Mouse (Mus musculus) midbrain, embryonic 15.5 days (tissue): ENCODE measurements around the gene Gda. TPM values are rescaled to one million over a fixed set of nuclear protein-coding genes. Genes with fewer than 3 reads are reported as not detected.
A peak's percentile ranks its signal among the peaks of the same experiment; 100 is the strongest.

ENCODE experiments used
- ATAC-seq: fragments of 200-750 bp; cut with Nextera tagmentation; replicated peaks from 2 replicates; pipeline ENCODE4 v1.8.0; 2017; ENCODE audit warnings: moderate TSS enrichment
- H3K27ac ChIP-seq: fragments of 300-500 bp; sonication (generic); 2 replicates; pipeline ENCODE4 v1.5.1; 2015; ENCODE audit warnings: mild to moderate bottlenecking, inconsistent platforms
- H3K27me3 ChIP-seq: fragments of 300-500 bp; sonication (generic); replicated peaks from 2 replicates; pipeline ENCODE4 v1.6.1; 2015; ENCODE audit warnings: inconsistent platforms
- H3K36me3 ChIP-seq: fragments of 300-500 bp; sonication (generic); replicated peaks from 2 replicates; pipeline ENCODE4 v1.6.1; 2015; ENCODE audit warnings: inconsistent platforms
- H3K4me1 ChIP-seq: fragments of 300-500 bp; sonication (generic); 2 replicates; pipeline ENCODE4 v1.6.1; 2015; ENCODE audit warnings: inconsistent platforms
- H3K4me2 ChIP-seq: fragments of 300-500 bp; sonication (generic); 2 replicates; pipeline ENCODE4 v1.6.1; 2015; ENCODE audit warnings: inconsistent platforms, mild to moderate bottlenecking, moderate library complexity
- H3K4me3 ChIP-seq: fragments of 300-500 bp; sonication (generic); 2 replicates; pipeline ENCODE4 v1.5.1; 2015; ENCODE audit warnings: mild to moderate bottlenecking, inconsistent platforms
- H3K9ac ChIP-seq: fragments of 300-500 bp; sonication (generic); 2 replicates; pipeline ENCODE4 v1.6.1; 2015; ENCODE audit warnings: mild to moderate bottlenecking, inconsistent platforms
- H3K9me3 ChIP-seq: fragments of 300-500 bp; sonication (generic); 2 replicates; pipeline ENCODE4 v1.6.1; 2016; ENCODE audit warnings: inconsistent platforms
- WGBS: fragments of 180-500 bp; shearing (Covaris S2); methylation state at CpG from one replicate; pipeline ENCODE4 v1.1.7; 2015; ENCODE audit warnings: mixed read lengths; 5-methylcytosine and 5-hydroxymethylcytosine counted together
- polyA plus RNA-seq: library from polyadenylated mRNA; unstranded; fragments of >200 nt; fragmentation: Nextera tagmentation; extraction: Ambion mirVana; gene quantifications from 2 replicates; pipeline ENCODE4 v1.2.1, GENCODE M21; 2015

The Gda gene
- polyA plus RNA-seq = 0.50 and 0.77 TPM in 2 replicates

- Histone ChIP-seq H3K27ac (no peak within 1 kb of the TSS), H3K9me3 (no peaks in the 10 kb centered on the region), H3K4me1 (peaks cover 6% of the 10 kb centered on the region), H3K4me3 (peak within 1 kb of the TSS; percentile 45), H3K4me2 (peak within 1 kb of the TSS; percentile 73), H3K27me3 (peaks cover 12% of the 10 kb centered on the region; the same call in 1 of the 2 replicates), H3K36me3 (no peaks in the 10 kb centered on the region), H3K9ac (peak within 1 kb of the TSS; percentile 27)
- WGBS = 77% methylated on average over 2 of the region's 2 CpGs
- no peak for ATAC-seq
These were observed at the start of gene Gda for GRCm38 (mm10) chr19:21473345-21473744. TSS of gene Gda (minus strand) at chr19:21473445.

DNA sequence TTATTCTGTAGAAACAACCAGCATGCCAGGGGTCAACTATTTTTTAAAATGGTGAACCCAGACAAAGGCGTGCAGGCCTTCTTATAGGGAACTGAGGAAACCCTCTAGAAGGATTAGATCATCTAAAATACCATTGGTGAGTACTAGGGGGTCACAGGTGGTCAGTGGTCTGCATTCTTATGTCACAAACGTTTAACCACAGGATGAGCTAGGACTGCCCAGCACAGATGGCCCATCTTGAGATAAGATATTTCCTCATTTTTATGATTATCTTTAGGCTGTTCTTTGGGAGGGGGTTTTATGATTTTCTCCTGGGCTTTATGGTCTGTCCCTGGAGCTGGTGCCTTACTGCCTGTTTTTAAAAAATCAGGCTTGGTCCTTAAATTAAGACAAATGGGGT lies 47.0 kb upstream of the Gda start:
- H3K36me3 ChIP-seq = no peaks in the 10 kb centered on the region
- no peak for ATAC-seq
- no peaks in the 10 kb centered on the region for H3K4me1 ChIP-seq
- H3K27me3 ChIP-seq = no peaks in the 10 kb centered on the region
- no peak overlapping the region for H3K4me2 ChIP-seq
- no peak overlapping the region for H3K9ac ChIP-seq
- no peak overlapping the region for H3K27ac ChIP-seq
- H3K9me3 ChIP-seq = no peaks in the 10 kb centered on the region
- no peak overlapping the region for H3K4me3 ChIP-seq
- WGBS = 79% methylated on average over 2 of the region's 2 CpGs

- no peaks in the 10 kb centered on the region for H3K27me3 ChIP-seq
- WGBS = 56% methylated on average over 3 of the region's 3 CpGs
These were observed 36.9 kb upstream of the Gda start for GRCm38 (mm10) chr19:21510116-21510515.

DNA sequence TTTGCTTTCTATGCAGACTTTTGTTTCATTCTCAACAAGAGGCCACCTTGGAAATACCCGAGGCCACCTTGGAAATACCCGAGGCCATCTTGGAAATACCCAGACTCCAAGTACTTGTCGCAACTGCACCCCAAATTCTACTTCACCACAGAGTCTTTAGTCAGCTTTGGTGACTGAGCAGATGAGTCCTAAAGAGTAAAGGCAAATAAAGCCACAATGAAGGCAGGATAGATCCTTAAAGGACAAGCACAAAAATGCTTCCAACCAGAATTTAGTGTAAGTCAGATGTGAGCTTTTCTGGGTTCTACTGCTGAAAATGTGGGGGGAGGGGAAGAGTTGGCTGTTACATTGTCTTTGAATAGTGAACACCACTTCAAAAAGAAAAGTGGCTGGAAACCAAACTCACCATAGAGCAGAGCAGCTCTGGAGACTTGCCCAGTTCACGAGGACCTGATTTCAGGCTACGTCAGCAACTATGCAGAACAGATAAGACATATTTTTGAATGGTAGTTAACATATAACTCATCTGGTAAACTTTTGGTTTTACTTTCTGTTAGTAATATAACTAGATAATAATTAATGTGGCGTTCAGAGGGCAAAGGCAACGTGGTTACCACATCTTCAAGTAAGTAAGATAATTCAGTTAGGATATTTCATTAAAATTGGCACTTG lies 34.5 kb upstream of the Gda start:
- Histone ChIP-seq H3K27me3 (no peaks in the 10 kb centered on the region), H3K9me3 (no peaks in the 10 kb centered on the region), H3K9ac (no peak overlapping the region), H3K4me2 (no peak overlapping the region), H3K27ac (no peak overlapping the region), H3K4me3 (no peak overlapping the region), H3K36me3 (no peaks in the 10 kb centered on the region), H3K4me1 (no peaks in the 10 kb centered on the region)
- WGBS = 84% methylated on average over 7 of the region's 7 CpGs
- ATAC-seq = no peak

More at GRCm38 (mm10) chr19:21510116-21510515, 36.9 kb upstream of the Gda start:
- Histone ChIP-seq H3K4me1 (no peaks in the 10 kb centered on the region), H3K4me3 (no peak overlapping the region), H3K4me2 (no peak overlapping the region), H3K9me3 (no peaks in the 10 kb centered on the region), H3K27ac (no peak overlapping the region), H3K36me3 (no peaks in the 10 kb centered on the region), H3K9ac (no peak overlapping the region)
- ATAC-seq = no peak

DNA sequence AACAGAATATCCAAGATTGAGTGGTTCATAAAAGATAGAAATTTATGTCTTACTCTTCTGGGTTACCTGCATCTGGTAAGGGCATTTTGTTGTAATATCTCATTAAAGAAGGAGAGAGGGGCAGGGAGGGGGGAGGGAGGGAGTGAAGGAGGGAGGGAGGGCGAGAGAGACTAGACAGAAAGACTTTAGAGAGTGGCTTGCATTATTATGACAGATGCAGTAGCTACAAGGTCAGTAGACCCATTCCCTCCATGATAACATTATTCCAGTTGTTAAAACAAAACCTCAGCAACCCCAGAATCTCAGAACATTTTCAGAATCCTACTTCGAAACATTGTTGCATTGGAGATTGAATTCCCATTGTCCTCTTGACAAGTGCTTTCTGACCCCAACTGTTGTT lies 33.9 kb upstream of the Gda start:
- no peaks in the 10 kb centered on the region for H3K27me3 ChIP-seq
- no peak overlapping the region for H3K27ac ChIP-seq
- no peaks in the 10 kb centered on the region for H3K36me3 ChIP-seq
- no peak overlapping the region for H3K4me2 ChIP-seq
- no peak overlapping the region for H3K9ac ChIP-seq
- H3K9me3 ChIP-seq = no peaks in the 10 kb centered on the region
- H3K4me1 ChIP-seq = no peaks in the 10 kb centered on the region
- no peak overlapping the region for H3K4me3 ChIP-seq
- WGBS = 76% methylated on average over 2 of the region's 2 CpGs
- ATAC-seq = no peak

DNA sequence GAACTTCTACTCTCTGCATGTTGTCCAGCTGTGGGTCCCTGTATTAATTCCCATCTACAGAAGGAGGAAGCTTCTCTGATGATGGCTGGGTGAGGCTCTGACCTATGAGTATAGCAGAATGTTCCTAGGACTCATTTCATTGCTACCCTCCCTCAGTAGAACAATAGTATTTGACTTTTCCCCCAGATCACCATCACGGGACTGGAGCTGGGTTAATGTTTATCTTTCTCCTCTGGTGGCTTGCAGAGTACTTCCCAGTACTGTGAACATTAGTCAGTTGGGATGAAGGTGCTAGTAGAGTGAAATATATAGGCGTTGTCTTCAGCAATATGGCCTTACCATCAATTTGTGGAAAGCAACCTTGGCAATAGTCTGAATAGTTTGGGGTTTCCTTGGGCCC lies 31.5 kb upstream of the Gda start:
- H3K27ac ChIP-seq = no peak overlapping the region
- H3K9ac ChIP-seq = no peak overlapping the region
- H3K9me3 ChIP-seq = no peaks in the 10 kb centered on the region
- H3K4me3 ChIP-seq = no peak overlapping the region
- no peaks in the 10 kb centered on the region for H3K27me3 ChIP-seq
- H3K4me2 ChIP-seq = no peak overlapping the region
- WGBS = 76% methylated on average over 2 of the region's 2 CpGs
- ATAC-seq = no peak
- no peaks in the 10 kb centered on the region for H3K36me3 ChIP-seq
- H3K4me1 ChIP-seq = no peaks in the 10 kb centered on the region

DNA sequence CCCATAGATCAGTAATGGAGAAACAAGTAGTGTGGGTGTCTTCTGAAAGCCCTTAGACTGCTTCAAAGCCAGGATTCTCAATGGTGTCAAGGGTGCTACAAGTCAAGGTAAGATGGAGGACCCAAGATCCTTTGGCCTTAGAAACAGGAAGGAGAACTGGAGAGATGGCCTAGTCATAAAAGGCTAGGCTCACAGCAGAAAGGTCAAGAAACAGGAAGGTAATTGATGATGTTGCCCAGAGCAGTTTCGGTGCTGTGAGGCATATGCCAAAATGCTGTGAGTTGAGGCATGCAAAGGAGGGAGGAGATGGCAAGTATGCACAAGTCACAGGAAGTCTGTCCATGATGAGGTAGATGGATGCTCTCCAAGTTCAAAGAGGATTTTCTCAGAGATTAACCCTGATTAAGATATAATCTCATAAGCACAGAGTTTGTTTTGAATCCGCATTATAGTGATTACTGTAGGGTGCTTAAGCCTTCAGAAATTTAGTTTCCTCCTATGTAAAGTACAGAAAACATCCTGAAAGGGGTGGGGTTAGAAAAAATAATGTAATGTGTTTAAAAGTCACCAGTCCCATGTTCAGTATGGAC lies 26.2 kb upstream of the Gda start:
- WGBS = 84% methylated on average over 2 of the region's 2 CpGs
- no peaks in the 10 kb centered on the region for H3K4me1 ChIP-seq
- H3K9ac ChIP-seq = no peak overlapping the region
- H3K27ac ChIP-seq = no peak overlapping the region
- no peaks in the 10 kb centered on the region for H3K36me3 ChIP-seq
- H3K4me2 ChIP-seq = no peak overlapping the region
- H3K4me3 ChIP-seq = no peak overlapping the region
- H3K9me3 ChIP-seq = no peaks in the 10 kb centered on the region
- no peaks in the 10 kb centered on the region for H3K27me3 ChIP-seq
- no peak for ATAC-seq

DNA sequence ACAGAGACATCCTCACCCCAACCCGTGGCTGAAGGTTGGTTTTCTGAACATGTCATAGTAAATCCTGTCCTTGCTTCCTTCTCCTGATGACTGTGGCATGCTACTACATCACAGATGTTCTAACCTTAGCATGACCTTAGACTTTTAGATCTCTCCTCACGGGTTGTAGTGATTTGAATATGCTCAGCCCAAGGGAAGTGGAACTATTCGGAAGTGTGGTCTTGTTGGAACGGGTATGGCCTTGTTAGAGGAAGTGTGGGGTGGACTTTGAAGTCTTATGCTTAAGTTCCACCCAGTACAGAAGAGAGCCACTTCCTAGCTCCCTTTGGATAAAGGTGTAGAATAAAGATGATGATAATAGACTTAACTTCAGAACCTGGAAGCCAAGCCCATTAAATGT lies 22.6 kb upstream of the Gda start:
- Histone ChIP-seq H3K27ac (no peak overlapping the region), H3K27me3 (no peaks in the 10 kb centered on the region), H3K9me3 (no peaks in the 10 kb centered on the region), H3K4me3 (no peak overlapping the region), H3K36me3 (no peaks in the 10 kb centered on the region), H3K4me1 (no peaks in the 10 kb centered on the region), H3K4me2 (no peak overlapping the region), H3K9ac (no peak overlapping the region)
- no peak for ATAC-seq
- 85% methylated on average over 4 of the region's 4 CpGs for WGBS

GRCm38 (mm10) chr19:21493807-21494521 lies 20.7 kb upstream of the Gda start:
- H3K4me1 ChIP-seq = no peaks in the 10 kb centered on the region
- no peak overlapping the region for H3K9ac ChIP-seq
- no peaks in the 10 kb centered on the region for H3K9me3 ChIP-seq
- no peak overlapping the region for H3K4me3 ChIP-seq
- 74% methylated on average over 10 of the region's 10 CpGs for WGBS
- no peak overlapping the region for H3K4me2 ChIP-seq
- no peak overlapping the region for H3K27ac ChIP-seq
- ATAC-seq = no peak
- no peaks in the 10 kb centered on the region for H3K27me3 ChIP-seq
- no peaks in the 10 kb centered on the region for H3K36me3 ChIP-seq

DNA sequence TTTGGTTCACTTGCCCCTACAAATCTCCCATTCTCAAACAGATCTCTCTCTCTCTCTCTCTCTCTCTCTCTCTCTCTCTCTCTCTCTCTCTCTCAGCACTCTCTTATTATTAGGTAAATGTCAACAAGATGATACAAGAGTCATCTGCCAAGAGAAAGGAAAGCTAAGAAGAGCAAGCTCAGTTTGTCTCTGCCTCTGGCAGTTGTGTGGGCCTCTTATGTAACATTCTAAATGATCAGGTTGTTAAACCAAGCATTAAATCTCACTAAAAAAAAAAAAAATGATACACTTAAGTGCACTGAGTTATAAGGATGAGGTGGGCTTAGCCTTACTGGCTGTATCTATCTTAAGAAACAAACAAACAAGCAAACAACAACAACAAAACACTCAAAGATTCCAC lies 18.1 kb upstream of the Gda start:
- Histone ChIP-seq H3K36me3 (no peaks in the 10 kb centered on the region), H3K27me3 (no peaks in the 10 kb centered on the region), H3K9ac (no peak overlapping the region), H3K27ac (no peak overlapping the region), H3K4me3 (no peak overlapping the region), H3K4me1 (no peaks in the 10 kb centered on the region), H3K4me2 (no peak overlapping the region), H3K9me3 (no peaks in the 10 kb centered on the region)
- no peak for ATAC-seq

GRCm38 (mm10) chr19:21487124-21487944 lies 14.1 kb upstream of the Gda start:
- Histone ChIP-seq H3K4me1 (no peaks in the 10 kb centered on the region), H3K4me3 (no peak overlapping the region), H3K9me3 (no peaks in the 10 kb centered on the region), H3K9ac (no peak overlapping the region), H3K36me3 (no peaks in the 10 kb centered on the region), H3K4me2 (no peak overlapping the region), H3K27me3 (no peaks in the 10 kb centered on the region), H3K27ac (no peak overlapping the region)
- WGBS = 86% methylated on average over 5 of the region's 5 CpGs
- ATAC-seq = no peak

GRCm38 (mm10) chr19:21482096-21482495 lies 8.9 kb upstream of the Gda start:
- ATAC-seq = no peak
- WGBS = 84% methylated on average over 2 of the region's 2 CpGs

More at GRCm38 (mm10) chr19:21482096-21482495, 8.9 kb upstream of the Gda start:
- H3K4me3 ChIP-seq = no peak overlapping the region
- H3K4me2 ChIP-seq = no peak overlapping the region
- no peaks in the 10 kb centered on the region for H3K9me3 ChIP-seq
- no peak overlapping the region for H3K9ac ChIP-seq
- H3K36me3 ChIP-seq = no peaks in the 10 kb centered on the region
- no peaks in the 10 kb centered on the region for H3K27me3 ChIP-seq
- no peak overlapping the region for H3K27ac ChIP-seq
- peaks cover 12% of the 10 kb centered on the region for H3K4me1 ChIP-seq
